Mouse (Mus musculus) lung, embryonic 14.5 days (tissue): Measurements from ENCODE around the gene Slc6a9. TPM values are rescaled to one million over a fixed set of nuclear protein-coding genes. Genes with fewer than 3 reads are reported as not detected.

ENCODE experiments used
- ATAC-seq: fragments of 200-750 bp; cut with Nextera tagmentation; 2 replicates; pipeline ENCODE4 v1.8.0; 2017; ENCODE audit warnings: mild to moderate bottlenecking, moderate TSS enrichment, moderate library complexity; ENCODE audit not compliant: insufficient read depth
- DNase-seq: peaks from one replicate; pipeline ENCODE4 v3.0.0-alpha.2; 2015
- H3K27ac ChIP-seq: fragments of 300-500 bp; sonication (generic); 2 replicates; pipeline ENCODE4 v1.5.1; 2014; ENCODE audit warnings: low read depth, mild to moderate bottlenecking, moderate library complexity
- H3K27me3 ChIP-seq: fragments of 300-500 bp; sonication (generic); 2 replicates; pipeline ENCODE4 v1.6.1; 2014; ENCODE audit warnings: low read length, control low read depth; ENCODE audit not compliant: insufficient read depth
- H3K36me3 ChIP-seq: fragments of 300-500 bp; sonication (generic); 2 replicates; pipeline ENCODE4 v1.6.1; 2014; ENCODE audit warnings: control low read depth; ENCODE audit not compliant: insufficient read depth
- H3K4me1 ChIP-seq: fragments of 300-500 bp; sonication (generic); 2 replicates; pipeline ENCODE4 v1.6.1; 2014; ENCODE audit warnings: antibody characterized with exemption, control low read depth; ENCODE audit not compliant: insufficient read depth
- H3K4me2 ChIP-seq: fragments of 300-500 bp; sonication (generic); 2 replicates; pipeline ENCODE4 v1.6.1; 2014; ENCODE audit warnings: mild to moderate bottlenecking
- H3K4me3 ChIP-seq: fragments of 300-500 bp; sonication (generic); 2 replicates; pipeline ENCODE4 v1.5.1; 2014; ENCODE audit warnings: low read depth, low read length
- H3K9ac ChIP-seq: fragments of 300-500 bp; sonication (generic); 2 replicates; pipeline ENCODE4 v1.6.1; 2014
- H3K9me3 ChIP-seq: fragments of 300-500 bp; sonication (generic); 2 replicates; pipeline ENCODE4 v1.6.1; 2016; ENCODE audit warnings: low read depth, low read length, control low read depth
- CTCF ChIP-seq: IDR thresholded peaks from 2 replicates; pipeline ENCODE4 v1.5.1; 2016; ENCODE audit warnings: antibody characterized with exemption, low read depth
- WGBS: fragments of 180-500 bp; shearing (Covaris S2); extraction: QIAGEN DNeasy Blood & Tissue Kit; methylation state at CpG from one replicate; pipeline ENCODE4 v1.1.7; 2014; 5-methylcytosine and 5-hydroxymethylcytosine counted together
- polyA plus RNA-seq: library from polyadenylated mRNA; unstranded; fragments of >200 nt; fragmentation: Nextera tagmentation; extraction: Ambion mirVana; gene quantifications from 2 replicates; pipeline ENCODE4 v1.2.1, GENCODE M21; 2014

The Slc6a9 gene
- polyA plus RNA-seq, 1 experiment from 2014 or later = 9.7 TPM

DNA sequence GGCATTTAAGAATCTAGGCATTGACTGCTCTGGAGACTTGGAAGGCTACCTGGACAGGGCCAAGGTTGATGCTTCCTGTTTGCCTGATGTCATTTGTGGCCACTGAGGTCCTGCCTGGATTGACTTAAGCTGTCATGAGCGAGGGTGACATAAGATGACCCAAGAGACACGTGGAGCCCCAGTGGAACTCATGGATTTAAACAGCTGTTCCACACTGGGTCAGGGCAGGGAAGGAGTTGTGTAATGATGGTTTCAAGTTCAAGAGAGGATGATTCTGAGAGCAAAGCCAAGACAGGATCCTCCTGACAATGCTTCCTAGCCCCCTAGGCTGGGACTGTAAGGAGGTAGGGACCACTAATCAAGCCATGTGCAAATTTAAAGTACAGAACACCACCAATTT, 2.8 kb upstream of the Slc6a9 start:
- Histone ChIP-seq H3K4me1 (peaks cover 12% of the 10 kb centered on the region), H3K36me3 (no peaks in the 10 kb centered on the region), H3K4me3 (no peak overlapping the region), H3K27me3 (no peaks in the 10 kb centered on the region), H3K9me3 (no peaks in the 10 kb centered on the region), H3K27ac (peak overlapping the region; percentile 9; the same call in 1 of the 2 replicates), H3K4me2 (no peak overlapping the region), H3K9ac (no peak overlapping the region)
- ATAC-seq = no peak
- TF ChIP-seq CTCF = no peak
- 57% methylated on average over 2 of the region's 2 CpGs for WGBS
- no peak for DNase-seq

DNA sequence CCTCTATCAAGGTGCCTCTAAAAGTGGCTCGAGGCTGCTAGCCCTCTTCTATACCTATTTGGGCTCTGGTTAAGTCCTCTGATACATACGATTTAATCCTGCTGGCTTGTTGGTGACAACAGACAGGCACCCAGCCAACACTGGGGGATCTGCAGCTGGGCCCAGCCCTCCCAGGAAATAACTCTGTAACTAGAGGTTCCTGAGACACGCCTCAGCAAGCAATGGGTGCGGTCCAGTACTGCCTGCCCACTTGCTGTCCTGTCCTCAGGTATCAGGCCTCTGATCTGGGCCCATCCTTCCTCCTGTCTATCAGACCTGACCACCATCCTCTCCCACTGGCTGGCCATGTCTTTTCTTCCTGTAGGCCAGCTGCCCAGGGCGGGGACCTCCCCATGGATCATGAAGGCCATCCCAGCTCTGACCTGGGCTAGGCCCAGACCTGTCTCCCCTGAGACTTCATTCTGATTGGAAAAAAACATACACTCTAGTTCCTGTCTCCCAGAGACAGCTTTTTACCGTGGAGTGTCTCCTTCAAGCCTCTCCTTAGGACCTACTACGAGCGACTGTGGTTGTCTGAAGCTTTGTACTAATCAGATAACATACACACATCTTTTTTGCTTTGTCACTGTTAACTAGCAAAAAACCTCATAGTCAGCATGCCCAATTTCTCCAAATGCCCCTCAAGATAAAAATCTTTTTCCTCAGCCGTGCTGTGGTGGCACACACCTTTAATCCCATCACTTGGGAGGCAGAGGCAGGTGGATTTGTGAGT, 2.2 kb upstream of the Slc6a9 start:
- DNase-seq = peak; percentile 34

DNA sequence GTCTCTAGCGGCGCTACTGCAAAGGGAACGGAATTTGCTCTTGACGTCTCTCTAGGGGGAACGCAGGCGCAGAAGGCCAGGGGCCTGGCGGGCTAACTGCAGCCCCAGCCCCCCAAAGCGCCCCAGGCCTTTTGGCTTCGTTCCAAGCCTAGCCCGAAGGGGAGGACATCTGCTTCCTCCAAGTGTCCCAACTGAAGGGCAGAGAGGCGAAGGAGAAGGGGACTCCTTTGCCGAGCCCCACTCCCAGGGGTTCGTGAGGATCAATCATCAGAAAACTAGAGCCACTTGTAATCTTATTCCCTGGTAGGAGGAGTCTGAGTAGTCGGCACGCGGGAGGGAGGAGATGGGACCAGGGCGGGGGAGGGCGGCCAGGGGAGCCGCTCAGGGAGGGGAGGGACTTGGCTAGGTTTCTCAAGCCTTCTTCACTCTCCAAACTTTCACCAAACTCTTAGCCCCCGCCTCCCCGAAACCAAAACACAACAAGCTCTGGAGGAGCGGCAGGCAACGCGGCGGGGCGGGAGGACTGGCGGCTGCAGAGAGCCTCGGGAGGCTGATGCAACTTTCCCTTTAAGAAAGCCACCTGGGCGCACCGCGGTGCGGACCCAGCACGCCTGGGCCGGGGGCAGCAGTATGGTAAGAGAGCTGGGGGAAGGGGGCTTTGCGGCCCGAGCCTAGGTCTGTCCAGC, 682 bp downstream of the Slc6a9 start:
- H3K4me2 ChIP-seq = peak overlapping the region; percentile 92
- no peaks in the 10 kb centered on the region for H3K36me3 ChIP-seq
- TF ChIP-seq CTCF = peak; percentile 29; the same call in 1 of the 2 replicates
- H3K4me1 ChIP-seq = peaks cover 8% of the 10 kb centered on the region
- under 1% methylated on average over 36 of the region's 36 CpGs for WGBS
- H3K27ac ChIP-seq = peak overlapping the region; percentile 93
- ATAC-seq = peak; percentile 62
- H3K4me3 ChIP-seq = peak overlapping the region; percentile 77
- H3K27me3 ChIP-seq = no peaks in the 10 kb centered on the region
- no peaks in the 10 kb centered on the region for H3K9me3 ChIP-seq
- peak overlapping the region; percentile 59 for H3K9ac ChIP-seq
- peak; percentile 92 for DNase-seq

More for the DNA sequence above, 2.2 kb upstream of the Slc6a9 start:
- Histone ChIP-seq H3K27ac (peak overlapping the region; percentile 9; the same call in 1 of the 2 replicates), H3K4me1 (peaks cover 12% of the 10 kb centered on the region), H3K9ac (peak overlapping the region; percentile 24; the same call in 1 of the 2 replicates), H3K4me3 (no peak overlapping the region), H3K27me3 (no peaks in the 10 kb centered on the region), H3K9me3 (no peaks in the 10 kb centered on the region), H3K4me2 (no peak overlapping the region), H3K36me3 (no peaks in the 10 kb centered on the region)
- 63% methylated on average over 9 of the region's 9 CpGs for WGBS
- no peak for TF ChIP-seq CTCF
- no peak for ATAC-seq

DNA sequence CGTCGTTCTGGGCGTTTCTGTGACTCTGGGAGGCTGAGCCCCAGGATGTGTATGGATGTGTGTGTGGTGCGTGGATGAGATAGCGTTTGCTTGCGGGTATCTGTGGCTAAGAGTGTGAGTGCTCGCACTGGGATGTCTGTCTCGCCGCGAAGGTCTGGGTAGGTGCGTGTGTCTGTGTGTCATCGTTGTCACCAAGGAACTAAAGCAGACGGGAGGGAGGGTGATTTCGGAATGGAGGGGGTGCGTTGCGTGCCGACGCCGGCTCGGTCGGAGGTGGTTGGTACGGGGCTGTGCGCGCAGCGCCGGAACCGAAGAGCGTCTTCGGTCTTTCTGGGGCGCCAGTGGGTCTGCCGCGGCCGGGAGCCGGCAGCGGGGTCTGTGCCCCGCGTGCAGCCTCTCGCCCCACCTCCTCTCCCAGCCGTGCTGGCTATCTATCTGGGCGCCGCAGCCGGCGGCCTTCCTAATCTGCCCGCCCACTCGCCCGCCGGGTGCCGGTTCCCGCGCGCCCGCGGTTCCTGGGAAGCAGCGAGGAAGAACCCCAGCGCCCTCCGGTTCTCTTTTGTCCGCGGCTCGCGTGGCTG, 1.3 kb downstream of the Slc6a9 start:
- Histone ChIP-seq H3K27me3 (no peaks in the 10 kb centered on the region), H3K27ac (peak overlapping the region; percentile 93), H3K9me3 (no peaks in the 10 kb centered on the region), H3K4me2 (peak overlapping the region; percentile 92), H3K9ac (peak overlapping the region; percentile 59), H3K36me3 (no peaks in the 10 kb centered on the region), H3K4me1 (0 out of 2 replicates have a peak, but pooled peaks cover 4% of the 10 kb centered on the region), H3K4me3 (peak overlapping the region; percentile 77)
- WGBS = under 1% methylated on average over 60 of the region's 60 CpGs
- DNase-seq = peak; percentile 46
- peak; percentile 32 for ATAC-seq
- no peak for TF ChIP-seq CTCF

DNA sequence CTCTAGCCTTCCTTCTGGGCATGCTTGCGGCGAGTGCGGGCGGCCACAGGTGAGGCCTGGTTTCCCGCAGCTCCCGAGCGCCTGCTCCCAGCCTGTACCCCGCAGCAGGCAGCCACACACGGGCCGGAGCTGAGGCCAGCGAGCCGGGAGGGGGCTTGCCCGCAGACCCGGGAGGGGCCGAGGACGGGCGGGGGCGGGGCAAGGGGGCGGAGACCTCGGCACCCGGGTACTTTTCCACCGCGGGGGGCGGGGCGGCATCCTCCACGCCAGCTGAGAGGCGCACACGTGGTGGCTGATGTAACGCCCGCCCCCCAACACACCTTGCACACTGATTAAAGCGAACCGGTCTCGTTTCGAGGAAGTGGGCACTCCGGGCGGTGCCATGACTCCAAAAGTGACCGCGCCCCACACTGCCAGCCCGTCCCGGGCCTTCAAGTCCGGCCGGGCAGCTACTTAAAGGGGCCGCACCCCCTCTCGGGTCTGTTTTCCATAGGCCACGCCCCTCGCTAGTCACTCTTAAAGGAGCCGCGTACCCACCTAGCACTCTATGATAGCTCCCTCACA, 2.0 kb downstream of the Slc6a9 start:
- ATAC-seq (peak; percentile 86), DNase-seq (peak; percentile 95)
- H3K4me3 ChIP-seq = peak overlapping the region; percentile 77
- TF ChIP-seq CTCF = no peak
- H3K36me3 ChIP-seq = no peaks in the 10 kb centered on the region
- peak overlapping the region; percentile 93 for H3K27ac ChIP-seq
- no peaks in the 10 kb centered on the region for H3K9me3 ChIP-seq
- peak overlapping the region; percentile 92 for H3K4me2 ChIP-seq
- no peaks in the 10 kb centered on the region for H3K27me3 ChIP-seq
- under 1% methylated on average over 48 of the region's 48 CpGs for WGBS
- peak overlapping the region; percentile 59 for H3K9ac ChIP-seq
- 0 out of 2 replicates have a peak, but pooled peaks cover 4% of the 10 kb centered on the region for H3K4me1 ChIP-seq

DNA sequence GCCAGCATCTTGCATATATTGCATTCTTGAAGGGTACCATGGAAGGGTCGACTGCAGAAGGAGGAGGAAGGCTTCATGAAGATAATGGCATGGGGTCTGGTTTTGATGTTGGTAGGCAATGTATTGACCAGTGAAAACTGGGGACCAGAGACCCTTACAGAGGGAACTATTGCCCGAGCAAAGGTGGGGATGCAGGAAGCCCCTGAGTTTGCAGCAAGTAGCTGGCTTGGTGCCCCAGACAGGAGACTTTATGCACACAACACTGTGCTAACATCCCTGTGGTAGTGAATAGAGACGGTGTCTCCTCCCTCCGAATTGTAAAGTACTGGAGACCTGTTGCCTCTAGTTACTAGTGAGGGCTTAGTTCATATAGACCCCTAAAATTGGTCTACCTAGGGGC, 3.0 kb downstream of the Slc6a9 start:
- H3K9ac ChIP-seq = no peak overlapping the region; the same call in 1 of the 2 replicates
- H3K4me2 ChIP-seq = peak overlapping the region; percentile 92
- TF ChIP-seq CTCF = no peak
- no peaks in the 10 kb centered on the region for H3K9me3 ChIP-seq
- DNase-seq (no peak), ATAC-seq (no peak)
- 63% methylated on average over 4 of the region's 4 CpGs for WGBS
- 0 out of 2 replicates have a peak, but pooled peaks cover 4% of the 10 kb centered on the region for H3K4me1 ChIP-seq
- H3K27ac ChIP-seq = no peak overlapping the region
- no peak overlapping the region; the same call in 1 of the 2 replicates for H3K4me3 ChIP-seq
- no peaks in the 10 kb centered on the region for H3K36me3 ChIP-seq
- no peaks in the 10 kb centered on the region for H3K27me3 ChIP-seq
